Mouse (Mus musculus): ENCODE measurements at regions not wholly inside any gene's neighbourhood (a gene's known extent, or its start where the extent isn't known, plus 50 kb on each side); places are given as distances from the start of the nearest gene placed in this dataset.

DNA sequence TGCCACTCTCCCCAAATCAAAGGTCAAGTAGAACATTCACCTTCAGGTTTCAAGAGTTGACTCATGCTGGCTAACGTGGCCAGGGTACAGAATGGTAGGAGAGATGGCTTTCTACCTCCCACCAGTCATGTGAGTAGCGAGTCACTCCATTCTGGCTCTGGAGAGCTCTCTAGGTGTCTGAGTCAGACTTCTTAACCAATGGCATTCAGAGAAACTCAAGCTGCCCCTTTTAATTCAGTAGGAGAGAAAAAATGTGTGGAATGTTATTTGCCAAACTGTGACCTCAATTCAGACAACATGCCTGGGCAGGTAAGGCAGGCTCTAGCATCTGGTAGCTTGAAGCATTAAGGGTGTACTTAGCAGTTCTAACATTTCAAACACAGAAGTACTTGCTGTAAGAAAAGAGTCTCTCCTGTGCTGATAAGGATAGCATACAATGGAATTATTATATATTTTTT, 1907.5 kb upstream of the 5930422O12Rik start:
- TF ChIP-seq POLR2A (IDR thresholded peaks at IDR 0.05; ENCODE audit: insufficient read depth, low read length) (no peak), CTCF (IDR thresholded peaks at IDR 0.05; ENCODE audit: low read depth, low read length) (no peak), EP300 (IDR thresholded peaks at IDR 0.05; ENCODE audit: insufficient read depth, low read depth, low read length) (no peak)

Data from ES-Bruce4 (cell line).